Mouse (Mus musculus): ENCODE data around the gene Ptprs.

Gene Ptprs

GRCm38 (mm10) chr17:56467456-56467884 is 8.8 kb downstream of the Ptprs start:
- no peak for DNase-seq

- no peak for DNase-seq
Observed at GRCm38 (mm10) chr17:56466747-56467146, 9.5 kb downstream of the Ptprs start.

- DNase-seq, result peak in 1 of 2 experiments; percentile 53
Observed at GRCm38 (mm10) chr17:56464817-56465216, 11.5 kb downstream of the Ptprs start.

- no peak for DNase-seq
Observed at GRCm38 (mm10) chr17:56464345-56464744, 11.9 kb downstream of the Ptprs start.

- DNase-seq, result no peak
Observed at GRCm38 (mm10) chr17:56463500-56463899, 12.8 kb downstream of the Ptprs start.

- no peak for DNase-seq
Observed at GRCm38 (mm10) chr17:56462835-56463455, 13.3 kb downstream of the Ptprs start.

GRCm38 (mm10) chr17:56461771-56462743 is 14.2 kb downstream of the Ptprs start:
- DNase-seq, result peak; percentile 88 to 92

- DNase-seq, result no peak
Observed at GRCm38 (mm10) chr17:56460876-56461275, 15.4 kb downstream of the Ptprs start.

- no peak for DNase-seq
Observed at GRCm38 (mm10) chr17:56457442-56457841, 18.8 kb downstream of the Ptprs start.

- DNase-seq, result no peak
Observed at GRCm38 (mm10) chr17:56456353-56456752, 19.9 kb downstream of the Ptprs start.

- DNase-seq, result peak; percentile 66 to 77
Observed at GRCm38 (mm10) chr17:56453689-56454088, 22.6 kb downstream of the Ptprs start.

GRCm38 (mm10) chr17:56453251-56453650 is 23.0 kb downstream of the Ptprs start:
- DNase-seq, result peak; percentile 48 to 66

GRCm38 (mm10) chr17:56447716-56448115 is 28.6 kb downstream of the Ptprs start:
- DNase-seq, result no peak

GRCm38 (mm10) chr17:56445397-56445796 is 30.9 kb downstream of the Ptprs start:
- no peak for DNase-seq

GRCm38 (mm10) chr17:56444771-56445170 is 31.5 kb downstream of the Ptprs start:
- DNase-seq, result no peak

GRCm38 (mm10) chr17:56443341-56443795 is 32.9 kb downstream of the Ptprs start:
- DNase-seq, result no peak

GRCm38 (mm10) chr17:56442316-56442715 is 34.0 kb downstream of the Ptprs start:
- no peak for DNase-seq

GRCm38 (mm10) chr17:56439731-56440460 is 36.4 kb downstream of the Ptprs start:
- DNase-seq, result no peak

GRCm38 (mm10) chr17:56431582-56431981 is 44.7 kb downstream of the Ptprs start:
- DNase-seq, result no peak

- DNase-seq, result no peak
Observed at GRCm38 (mm10) chr17:56427857-56428256, 48.4 kb downstream of the Ptprs start.

- DNase-seq, result no peak
Observed at GRCm38 (mm10) chr17:56425941-56426340, 50.3 kb downstream of the Ptprs start.

- peak; percentile 86 to 93 for DNase-seq
Observed at GRCm38 (mm10) chr17:56425584-56425914, 50.7 kb downstream of the Ptprs start.
